Mouse (Mus musculus) C2C12 (cell line): ENCODE results near the gene Axl.

Experiments used
- CEBPB ChIP-seq: IDR thresholded peaks from one replicate; pipeline ENCODE4 v1.6.1; 2011; ENCODE audit warnings: low read depth, mild to moderate bottlenecking, control low read depth, moderate library complexity
- CTCF ChIP-seq: IDR thresholded peaks from one replicate; pipeline ENCODE4 v1.5.1; 2011; ENCODE audit not compliant: control insufficient read depth, insufficient read depth, insufficient read length
- MYOG ChIP-seq: IDR thresholded peaks from one replicate; pipeline ENCODE4 v1.6.1; 2011; ENCODE audit not compliant: control insufficient read depth, insufficient read length; ENCODE audit errors: extremely low read depth
- USF1 ChIP-seq: IDR thresholded peaks from one replicate; pipeline ENCODE4 v1.6.1; 2011; ENCODE audit warnings: low read depth, mild to moderate bottlenecking, control low read depth, moderate library complexity

- no peak for TF ChIP-seq CEBPB
- no peak for TF ChIP-seq CTCF
- TF ChIP-seq USF1: no peak
- TF ChIP-seq MYOG: no peak
Observed at GRCm38 (mm10) chr7:25780021-25780420, 8.5 kb downstream of the Axl start.
